Mouse (Mus musculus) stomach, adult 2 months (tissue): ENCODE results near the gene Zfp9. TPM values are rescaled to one million over a fixed set of nuclear protein-coding genes. Genes with fewer than 3 reads are reported as not detected.

ENCODE experiments used
- polyA plus RNA-seq: library from polyadenylated mRNA; depleted of rRNA; stranded (reverse); fragments of >200 nt; gene quantifications from 2 replicates; pipeline ENCODE4 v1.2.3, GENCODE M21; 2012; rRNA removed

The Zfp9 gene
- 0.22 and 0.52 TPM in 2 replicates for polyA plus RNA-seq

DNA sequence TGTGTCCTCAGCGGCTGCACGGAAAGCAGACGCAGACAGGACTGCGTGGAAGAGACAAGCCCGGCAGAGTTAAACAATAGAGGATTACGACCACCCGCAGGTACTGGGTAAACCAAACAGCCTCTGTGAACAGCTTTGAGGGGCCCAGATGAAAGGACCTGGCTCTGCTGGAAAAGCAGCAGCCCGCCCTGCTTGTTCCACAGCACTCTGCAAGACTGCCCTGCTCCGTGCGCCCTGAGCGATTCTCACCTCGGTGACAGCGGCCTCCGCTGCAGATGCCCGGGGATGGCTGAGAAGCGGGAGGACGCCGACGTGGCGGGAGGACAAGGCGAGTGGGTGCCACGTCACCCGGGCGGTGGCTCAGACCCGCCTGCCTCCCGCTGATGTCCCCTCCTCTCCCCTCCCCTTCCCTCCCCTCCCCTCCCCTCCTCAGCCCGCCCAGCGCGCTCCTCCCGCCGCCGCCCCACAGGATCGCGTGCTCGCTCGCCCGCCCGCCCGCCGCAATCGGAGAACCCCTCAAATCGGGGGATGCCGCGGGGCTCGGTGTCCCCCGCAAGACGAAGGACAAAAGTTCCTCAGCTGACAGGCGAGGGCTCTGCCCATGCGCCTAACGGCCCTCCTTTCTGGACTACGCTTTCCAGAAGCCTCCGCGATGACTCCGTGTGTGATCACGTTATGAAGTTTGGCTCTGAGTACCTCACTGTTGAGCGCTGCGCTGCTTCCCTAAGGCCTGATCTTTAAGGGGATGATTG, at the start of gene Zfp9:
Gene Zfp9 (minus strand): TSS at position 364 of the 752 bp plus-strand sequence.

DNA sequence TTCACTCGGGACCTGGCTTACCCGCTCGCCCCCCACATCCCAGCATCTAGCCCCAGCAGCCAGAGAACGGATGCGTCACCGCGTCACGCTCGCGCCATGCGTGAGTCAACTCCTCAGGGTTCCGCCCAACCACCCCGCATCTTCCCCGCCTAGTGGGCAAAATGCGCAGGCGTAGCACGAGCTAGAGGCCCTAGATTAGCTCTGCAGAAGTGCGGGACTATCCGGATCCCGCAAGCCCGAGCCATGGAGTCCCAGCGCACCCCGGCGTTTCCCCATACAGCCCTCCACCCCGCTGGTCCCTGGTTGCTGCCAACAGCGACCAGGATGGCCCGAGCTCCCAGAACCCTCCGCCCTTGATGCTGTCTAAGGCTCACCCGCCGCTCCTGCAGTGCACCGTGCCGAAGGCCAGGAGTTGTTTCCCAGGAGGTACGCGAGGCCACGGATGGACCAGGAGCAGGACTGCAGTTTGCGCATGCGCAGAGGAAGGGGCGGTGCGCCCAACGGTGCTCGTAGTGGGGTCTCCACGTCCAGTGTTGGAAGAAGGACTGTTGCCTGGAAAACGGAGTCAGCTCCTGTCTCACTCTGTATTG, 24.0 kb downstream of the Zfp9 start, which contains the start of gene Zfp248:
Gene Zfp248 (minus strand): TSS at position 487 of the 590 bp plus-strand sequence.

GRCm38 (mm10) chr6:118419050-118419920, 59.8 kb downstream of the Zfp9 start, which contains the start of gene Bms1:
Gene Bms1, minus strand, starts transcription at chr6:118419474.

Other genes with a start within 250 kb of the Zfp9 start
- gene Bms1, start 59.8 kb downstream of the Zfp9 start, polyA plus RNA-seq, result 0.24 and 0.60 TPM in 2 replicates
- 0.14 and 0.26 TPM in 2 replicates for gene Zfp248, start 23.8 kb downstream of the Zfp9 start, polyA plus RNA-seq
- gene Ankrd26, start 82.9 kb upstream of the Zfp9 start, polyA plus RNA-seq, result 0.03 and 0.09 TPM in 2 replicates